Mouse (Mus musculus) heart, postnatal 0 days (tissue): ENCODE results near the gene Psmb5. TPM values are rescaled to one million over a fixed set of nuclear protein-coding genes. Genes with fewer than 3 reads are reported as not detected.

Source experiments
- ATAC-seq: fragments of 200-750 bp; cut with Nextera tagmentation; 2 replicates; pipeline ENCODE4 v1.8.0; 2017; ENCODE audit warnings: low read depth, moderate number of reproducible peaks, moderate library complexity; ENCODE audit not compliant: insufficient read depth
- DNase-seq: peaks from one replicate; pipeline ENCODE4 v3.0.0-alpha.2; 2016; ENCODE audit warnings: low spot score
- H3K27ac ChIP-seq: fragments of 300-500 bp; sonication (generic); 2 replicates; pipeline ENCODE4 v1.5.1; 2014; ENCODE audit warnings: low read depth, mild to moderate bottlenecking
- H3K27me3 ChIP-seq: fragments of 300-500 bp; sonication (generic); 2 replicates; pipeline ENCODE4 v1.6.1; 2014; ENCODE audit warnings: low read length, mixed read lengths; ENCODE audit not compliant: control insufficient read depth, insufficient read depth
- H3K36me3 ChIP-seq: fragments of 300-500 bp; sonication (generic); replicated peaks from 2 replicates; pipeline ENCODE4 v1.6.1; 2014; ENCODE audit warnings: low read length, mixed read lengths; ENCODE audit not compliant: control insufficient read depth, insufficient read depth
- H3K4me1 ChIP-seq: fragments of 300-500 bp; sonication (generic); 2 replicates; pipeline ENCODE4 v1.6.1; 2014; ENCODE audit warnings: antibody characterized with exemption; ENCODE audit not compliant: control insufficient read depth, insufficient read depth
- H3K4me2 ChIP-seq: fragments of 300-500 bp; sonication (generic); 2 replicates; pipeline ENCODE4 v1.6.1; 2014; ENCODE audit warnings: low read depth, mild to moderate bottlenecking, low read length, moderate library complexity
- H3K4me3 ChIP-seq: fragments of 300-500 bp; sonication (generic); 2 replicates; pipeline ENCODE4 v1.5.1; 2014; ENCODE audit warnings: low read depth, low read length
- H3K9ac ChIP-seq: fragments of 300-500 bp; sonication (generic); replicated peaks from 2 replicates; pipeline ENCODE4 v1.6.1; 2014; ENCODE audit warnings: low read depth, low read length, mixed read lengths
- H3K9me3 ChIP-seq: fragments of 300-500 bp; sonication (generic); replicated peaks from 2 replicates; pipeline ENCODE4 v1.6.1; 2016; ENCODE audit warnings: low read length; ENCODE audit not compliant: control insufficient read depth
- CTCF ChIP-seq: IDR thresholded peaks from 2 replicates; pipeline ENCODE4 v1.5.1; 2016; ENCODE audit warnings: antibody characterized with exemption, control low read depth, low read depth
- EP300 ChIP-seq: IDR thresholded peaks from 2 replicates; pipeline ENCODE4 v1.6.1; 2016; ENCODE audit warnings: antibody characterized with exemption, low read depth
- WGBS: fragments of 180-500 bp; shearing (Covaris S2); extraction: QIAGEN DNeasy Blood & Tissue Kit; methylation state at CpG from one replicate; pipeline ENCODE4 v1.1.7; 2014; 5-methylcytosine and 5-hydroxymethylcytosine counted together
- polyA plus RNA-seq: library from polyadenylated mRNA; unstranded; fragments of >200 nt; fragmentation: Nextera tagmentation; extraction: Ambion mirVana; gene quantifications from 2 replicates; pipeline ENCODE4 v1.2.1, GENCODE M21; 2015
- total RNA-seq: library from RNA; depleted of rRNA; stranded (reverse); fragments of >200 nt; gene quantifications from 2 replicates; pipeline ENCODE4 v1.2.3, GENCODE M21; 2014; ENCODE audit warnings: low replicate concordance

Gene Psmb5
- total and polyA plus RNA-seq, 2 experiments from 2014 or later = 207 to 342 TPM

DNA sequence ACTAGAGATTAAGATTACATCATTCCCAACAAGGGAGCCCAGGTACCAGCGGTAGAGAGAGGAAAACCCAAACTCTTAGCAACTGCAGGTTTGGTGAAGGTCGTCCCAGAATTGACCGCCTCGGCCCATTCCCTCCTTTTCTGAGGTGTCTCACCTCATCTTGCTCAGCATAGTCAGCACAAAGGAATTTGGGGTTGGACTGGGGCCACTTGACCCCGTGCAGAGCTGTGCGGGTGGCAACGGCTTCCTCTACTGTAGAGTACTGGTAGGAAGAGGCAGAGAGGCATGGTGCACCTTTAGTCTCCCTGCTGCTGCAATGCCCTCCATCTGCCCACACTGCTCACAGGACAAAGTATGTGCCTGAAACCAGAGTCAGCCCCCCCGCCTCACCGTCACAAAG is 26.5 kb upstream of the Psmb5 start:
- H3K4me3 ChIP-seq = no peak overlapping the region
- WGBS = 68% methylated on average over 9 of the region's 9 CpGs
- H3K4me1 ChIP-seq = no peaks in the 10 kb centered on the region
- ATAC-seq = no peak
- H3K9me3 ChIP-seq = no peaks in the 10 kb centered on the region
- DNase-seq = no peak
- H3K27ac ChIP-seq = no peak overlapping the region
- TF ChIP-seq CTCF (no peak), EP300 (no peak)
- peaks cover 72% of the 10 kb centered on the region for H3K36me3 ChIP-seq
- H3K4me2 ChIP-seq = no peak overlapping the region
- no peaks in the 10 kb centered on the region for H3K27me3 ChIP-seq
- no peak overlapping the region for H3K9ac ChIP-seq

DNA sequence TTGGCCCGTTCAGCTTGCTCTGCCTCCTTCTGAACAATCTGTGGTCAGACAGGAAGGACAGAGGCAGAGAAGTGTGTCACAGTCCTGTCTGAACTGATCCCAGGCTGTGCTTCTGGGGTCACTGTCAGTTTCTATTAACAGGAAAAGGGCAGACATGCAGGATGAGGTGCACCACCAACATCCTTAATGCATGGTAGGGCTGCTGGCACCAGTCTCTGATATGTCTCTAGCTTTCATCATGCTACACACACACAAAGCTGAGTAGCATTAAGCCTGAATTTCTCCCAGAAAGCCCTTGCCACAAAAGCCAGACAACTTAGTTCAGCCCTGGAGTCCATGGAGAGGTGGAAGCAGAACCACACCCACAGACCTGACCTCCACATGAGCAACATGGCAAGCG is 25.2 kb upstream of the Psmb5 start:
- ATAC-seq = no peak
- Histone ChIP-seq H3K9me3 (no peaks in the 10 kb centered on the region), H3K4me1 (no peaks in the 10 kb centered on the region), H3K9ac (no peak overlapping the region), H3K4me2 (no peak overlapping the region), H3K27me3 (no peaks in the 10 kb centered on the region), H3K4me3 (no peak overlapping the region), H3K36me3 (peaks cover 60% of the 10 kb centered on the region), H3K27ac (no peak overlapping the region)
- 83% methylated on average over 2 of the region's 2 CpGs for WGBS
- no peak for TF ChIP-seq CTCF
- TF ChIP-seq EP300 = no peak
- no peak for DNase-seq

DNA sequence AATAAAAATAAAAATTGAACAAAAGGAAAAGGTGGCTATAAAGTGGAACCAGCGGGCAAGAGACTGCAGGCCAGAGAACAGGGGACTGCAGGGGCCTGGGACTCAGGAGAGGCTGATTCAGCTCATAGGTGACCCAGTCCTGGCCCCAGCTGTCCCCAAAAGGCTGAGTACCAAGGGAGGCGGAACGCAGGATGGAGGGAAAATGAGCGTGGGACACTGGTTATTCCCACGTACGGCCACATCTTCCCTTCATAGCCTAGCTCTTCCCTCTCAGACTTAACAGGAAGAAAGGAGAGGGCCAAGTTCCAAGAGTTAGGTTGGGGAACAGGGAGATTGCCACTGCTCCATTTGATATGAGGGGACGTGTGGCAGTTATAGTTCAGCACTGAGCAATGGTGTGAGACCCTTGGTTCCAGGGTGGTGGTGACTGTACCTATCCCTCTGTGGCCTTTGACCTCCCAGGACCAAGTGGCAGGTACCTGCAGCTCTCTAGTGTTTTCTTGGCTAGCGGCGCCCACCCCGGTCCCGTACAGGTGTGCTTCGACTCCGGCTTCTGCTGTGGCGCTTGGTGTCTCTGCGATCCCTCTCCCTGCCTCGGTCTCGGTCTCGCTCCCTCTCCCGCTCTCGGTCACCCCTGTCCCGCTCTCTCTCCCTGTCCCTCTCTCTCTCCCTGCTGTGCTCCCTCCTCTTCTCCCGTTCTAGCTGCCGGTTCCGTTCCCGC is 24.6 kb upstream of the Psmb5 start:
- no peak for ATAC-seq
- TF ChIP-seq CTCF (no peak), EP300 (no peak)
- Histone ChIP-seq H3K4me2 (no peak overlapping the region), H3K36me3 (peaks cover 54% of the 10 kb centered on the region), H3K27ac (no peak overlapping the region), H3K4me1 (no peaks in the 10 kb centered on the region), H3K9ac (no peak overlapping the region), H3K9me3 (no peaks in the 10 kb centered on the region), H3K27me3 (no peaks in the 10 kb centered on the region), H3K4me3 (no peak overlapping the region)
- no peak for DNase-seq
- WGBS = 81% methylated on average over 20 of the region's 25 CpGs

DNA sequence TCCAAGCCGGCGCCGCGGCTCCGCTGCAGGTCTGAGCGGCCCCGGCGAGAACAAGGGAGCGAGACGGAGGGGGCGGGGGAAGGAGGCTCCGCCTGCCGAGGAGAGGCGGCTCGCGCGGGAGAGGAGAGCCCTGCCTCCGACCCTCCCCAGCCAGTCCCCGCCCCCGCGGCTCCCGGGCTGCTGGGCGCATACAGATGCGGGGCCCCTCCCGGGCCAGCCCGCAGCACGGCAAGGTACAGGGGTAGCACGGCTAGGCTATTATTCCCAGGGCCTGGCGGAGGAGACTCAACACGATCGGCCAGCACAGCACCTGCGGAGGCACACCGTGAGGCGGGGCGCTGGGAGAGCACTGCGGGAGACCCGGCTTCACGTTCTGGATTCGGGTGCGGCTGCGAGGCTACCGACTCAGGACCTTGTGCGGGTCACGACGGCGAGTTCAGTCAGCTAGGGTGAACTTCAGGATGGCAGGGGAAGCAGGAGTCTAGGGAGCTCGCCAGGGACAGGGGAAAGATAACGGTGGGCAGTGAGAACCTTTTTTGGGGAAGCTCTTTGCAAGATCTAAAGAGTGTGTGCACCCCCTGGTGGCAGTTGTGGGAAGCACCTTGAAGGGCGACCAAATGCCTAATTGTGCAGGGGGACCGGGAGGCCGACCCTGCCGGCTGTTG is 23.6 kb upstream of the Psmb5 start, which contains the start of gene Cdh24:
Gene Cdh24 (minus strand): TSS at position 60 of the 665 bp plus-strand sequence.
- peak; percentile 73 for TF ChIP-seq CTCF
- no peak for TF ChIP-seq EP300
- peak within 1 kb of the TSS; percentile 59 for H3K4me3 ChIP-seq
- DNase-seq = peak; percentile 82
- no peaks in the 10 kb centered on the region for H3K4me1 ChIP-seq
- H3K27ac ChIP-seq = no peak within 1 kb of the TSS
- H3K36me3 ChIP-seq = peaks cover 46% of the 10 kb centered on the region
- WGBS = under 1% methylated on average over 50 of the region's 52 CpGs
- H3K9me3 ChIP-seq = no peaks in the 10 kb centered on the region
- H3K4me2 ChIP-seq = peak within 1 kb of the TSS; percentile 88
- H3K9ac ChIP-seq = peak within 1 kb of the TSS; percentile 40
- H3K27me3 ChIP-seq = no peaks in the 10 kb centered on the region
- ATAC-seq = peak; percentile 88

DNA sequence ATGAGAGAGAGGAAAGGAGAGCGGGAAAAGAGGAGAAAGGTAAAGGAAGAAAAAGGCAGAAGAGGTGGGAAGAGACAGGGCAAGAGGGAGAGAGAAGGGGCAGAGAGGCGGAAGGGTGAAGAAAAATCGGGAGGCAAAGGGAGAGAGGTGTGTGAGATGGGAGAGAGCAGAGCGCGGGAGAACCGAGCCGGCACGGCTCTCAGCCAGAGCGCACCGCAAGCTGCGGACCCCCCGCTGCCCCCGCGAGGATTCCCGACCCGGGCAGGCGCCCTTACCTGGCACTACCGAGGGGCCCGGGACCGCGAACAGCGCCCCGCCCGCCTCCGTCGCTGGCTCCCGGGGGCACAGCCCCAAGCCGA is 23.1 kb upstream of the Psmb5 start, which contains the start of gene Gm17606:
Gene Gm17606 (plus strand): TSS at position 7 of the 359 bp plus-strand sequence.
- H3K27ac ChIP-seq = no peak within 1 kb of the TSS
- H3K36me3 ChIP-seq = peaks cover 40% of the 10 kb centered on the region
- no peaks in the 10 kb centered on the region for H3K4me1 ChIP-seq
- no peak for TF ChIP-seq CTCF
- TF ChIP-seq EP300 = no peak
- H3K4me2 ChIP-seq = peak within 1 kb of the TSS; percentile 88
- ATAC-seq (0 out of 2 replicates have a peak, but pooled peaks have one; percentile 2), DNase-seq (no peak)
- no peaks in the 10 kb centered on the region for H3K27me3 ChIP-seq
- H3K9ac ChIP-seq = peak within 1 kb of the TSS; percentile 40
- peak within 1 kb of the TSS; percentile 59 for H3K4me3 ChIP-seq
- under 1% methylated on average over 15 of the region's 28 CpGs for WGBS
- H3K9me3 ChIP-seq = no peaks in the 10 kb centered on the region
